Mouse (Mus musculus) mature B cell (primary cell): ENCODE results near the gene Dennd1a.

Source experiments
- in situ Hi-C: fragments of 300-500 bp; cut with MboI; formaldehyde crosslinking; loops from 2 replicates; pipeline ENCODE4 v1.14.3; 2019

The Dennd1a gene

DNA sequence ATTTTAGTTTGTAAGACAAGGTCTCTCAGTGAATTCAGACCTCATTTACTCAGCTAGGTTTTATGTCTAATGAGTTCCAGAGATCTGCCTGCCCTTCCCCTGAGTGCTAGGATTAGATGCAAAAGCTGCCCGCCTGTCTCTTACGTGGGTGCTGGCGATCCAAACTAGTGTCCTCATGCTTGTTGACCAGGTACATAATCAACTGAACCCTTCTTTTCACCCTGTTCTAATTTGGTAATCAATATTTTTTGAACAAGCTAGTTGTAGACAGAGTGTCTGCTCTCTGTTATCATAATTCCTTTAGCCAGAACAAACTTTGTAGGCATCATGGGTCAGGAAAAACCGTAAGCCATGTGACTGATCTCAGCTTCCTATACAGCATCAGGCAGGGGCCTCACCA, 241.9 kb downstream of the Dennd1a start:
- in situ Hi-C loops: no loop called here

DNA sequence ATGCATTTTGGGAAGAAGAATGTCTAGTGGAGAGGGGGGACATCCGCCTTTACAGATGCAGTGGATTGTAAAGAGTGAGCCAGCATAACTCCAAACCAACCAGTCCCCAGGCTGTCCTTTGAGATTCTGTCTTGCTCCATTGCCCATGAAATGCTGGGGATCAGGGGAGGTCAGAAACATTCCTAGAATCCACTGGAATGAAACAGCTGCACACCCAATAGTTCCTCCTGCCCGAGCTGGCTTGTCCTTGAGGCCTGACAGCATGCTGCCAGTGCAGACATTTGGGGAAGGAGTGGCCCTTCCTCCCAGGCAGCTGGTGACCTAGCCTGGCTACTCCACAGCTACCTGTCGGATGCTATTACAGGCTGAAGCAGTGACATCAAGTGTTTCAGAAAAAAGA, 246.3 kb downstream of the Dennd1a start:
- in situ Hi-C loops: no loop called here

DNA sequence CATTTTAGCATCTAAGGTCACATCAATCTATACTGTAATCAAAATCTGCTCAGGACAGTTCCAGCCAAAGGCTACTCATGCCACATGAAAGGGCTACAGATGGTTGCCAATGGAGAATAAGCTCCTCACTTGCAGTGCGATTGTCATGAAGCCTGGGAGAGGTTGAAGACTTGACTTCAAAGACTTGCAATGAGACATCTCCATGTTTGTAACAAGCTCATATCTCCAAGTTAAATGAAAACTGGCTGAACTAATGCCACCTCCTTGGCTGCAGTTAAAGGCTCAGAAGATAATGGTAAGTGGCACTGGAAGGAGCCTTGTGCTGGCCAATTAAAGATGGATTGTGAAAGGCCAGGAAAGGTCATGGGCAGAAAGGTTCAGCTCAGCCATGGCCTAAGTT, 247.6 kb downstream of the Dennd1a start:
- in situ Hi-C loops: no loop called here

DNA sequence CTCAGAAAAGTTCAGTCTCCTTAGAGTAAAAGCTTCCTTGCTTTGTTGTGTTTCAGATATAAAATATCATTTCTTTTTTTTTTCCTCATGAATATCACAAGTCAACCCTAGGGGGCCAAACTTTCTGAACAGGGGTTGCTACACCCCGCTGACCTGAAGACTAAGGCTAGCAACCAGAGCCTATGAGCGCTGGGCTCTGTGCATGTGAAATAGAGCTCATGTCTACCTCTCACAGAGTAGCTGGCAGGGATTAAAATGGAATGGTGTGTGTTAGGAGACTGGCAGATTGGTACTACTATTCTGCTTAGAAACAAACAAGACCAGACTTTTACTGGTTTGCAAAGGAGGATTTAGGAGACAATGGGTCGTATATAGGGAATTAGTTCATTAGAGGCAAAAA, 258.9 kb downstream of the Dennd1a start:
- in situ Hi-C loops: no loop called here

DNA sequence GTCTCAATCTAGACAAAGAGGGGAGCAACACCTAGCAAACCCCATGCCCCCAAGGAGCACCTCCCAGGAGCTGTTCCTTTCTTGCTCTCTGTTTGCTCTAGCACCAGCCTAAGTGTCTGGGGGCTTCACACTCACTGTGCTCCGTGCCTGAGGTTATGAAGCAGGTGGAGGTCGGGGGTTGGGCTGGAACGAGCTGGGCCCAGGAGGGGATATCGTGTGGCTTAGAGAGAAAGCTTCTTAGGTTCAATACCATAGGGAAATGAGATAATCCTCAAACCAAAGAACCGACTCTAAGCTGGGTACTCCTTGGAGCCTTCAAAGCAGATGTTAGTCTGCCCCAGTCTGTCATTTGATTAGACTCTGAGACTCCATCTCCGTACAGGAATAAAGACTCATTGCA, 261.6 kb downstream of the Dennd1a start:
- in situ Hi-C loops: no loop called here

DNA sequence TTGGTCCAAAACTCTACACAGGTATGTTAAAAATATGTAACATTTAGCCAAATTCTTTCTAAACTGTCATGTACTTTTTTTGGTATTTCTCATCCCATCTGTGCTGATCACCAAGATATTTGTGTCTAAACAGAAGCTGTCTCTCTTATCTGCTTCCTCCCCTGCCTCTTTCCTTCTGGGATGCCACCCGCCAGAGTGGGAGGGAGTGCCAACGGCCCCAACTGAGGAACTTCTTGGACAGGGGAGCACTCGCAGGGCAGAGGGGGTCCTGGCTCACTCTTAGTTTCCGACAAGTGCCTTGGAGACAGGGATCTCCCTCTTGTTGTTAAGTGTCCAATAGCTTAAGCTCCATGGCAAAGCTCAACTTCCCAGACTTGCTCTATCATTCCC, 263.5 kb downstream of the Dennd1a start:
- in situ Hi-C loops: no loop called here

DNA sequence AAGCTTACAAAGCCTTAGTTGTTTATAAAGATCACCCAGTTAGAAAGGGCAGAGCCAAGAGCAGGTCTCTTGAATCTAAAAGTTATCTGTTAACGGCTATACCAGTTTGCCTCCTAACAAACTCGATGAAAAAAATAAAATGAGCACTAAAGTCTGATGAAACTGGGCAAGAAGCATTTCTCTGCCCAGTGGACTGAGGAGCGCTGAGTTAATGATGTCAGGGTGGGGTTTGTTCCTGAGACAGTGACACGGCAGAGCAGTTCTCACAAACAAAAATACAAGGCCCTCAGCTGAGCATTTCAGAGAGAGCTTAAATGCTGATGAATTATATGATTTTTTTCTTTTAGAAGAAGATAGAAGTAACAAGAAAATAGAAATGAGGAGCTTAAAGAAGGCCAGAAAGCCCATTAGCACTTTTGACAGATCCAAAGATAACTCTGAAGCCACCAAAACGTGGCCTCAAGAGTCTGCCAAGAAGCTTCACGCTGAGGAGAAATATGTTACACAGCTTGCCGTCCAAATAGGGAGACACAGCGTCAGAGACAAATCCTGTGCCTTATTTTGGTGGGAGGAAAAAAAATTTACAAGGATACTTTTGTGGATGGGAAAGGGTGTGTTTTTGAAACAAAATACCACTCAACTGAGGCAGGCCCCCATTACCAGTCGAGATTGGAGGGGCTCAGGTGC, 264.0 kb downstream of the Dennd1a start:
- in situ Hi-C loops: no loop called here

DNA sequence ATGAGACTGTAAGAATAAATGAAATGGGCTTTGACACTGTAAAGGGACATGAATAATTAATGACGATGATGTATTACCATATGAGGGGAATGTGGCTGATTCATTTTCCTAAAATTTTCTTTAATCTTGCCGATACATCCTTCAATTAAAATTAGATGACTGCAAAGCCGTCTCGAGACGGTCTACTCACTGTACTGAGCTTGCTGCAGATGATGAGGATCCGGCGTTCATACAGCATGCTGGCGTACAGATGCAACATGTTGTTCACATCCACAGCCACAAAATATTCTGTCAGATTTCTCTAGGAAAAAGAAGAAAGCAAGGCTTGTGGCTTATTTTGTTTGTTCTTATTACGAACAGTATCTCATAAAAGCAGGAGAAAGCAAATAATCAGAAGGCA, 266.0 kb downstream of the Dennd1a start:
- in situ Hi-C loops: no loop called here

DNA sequence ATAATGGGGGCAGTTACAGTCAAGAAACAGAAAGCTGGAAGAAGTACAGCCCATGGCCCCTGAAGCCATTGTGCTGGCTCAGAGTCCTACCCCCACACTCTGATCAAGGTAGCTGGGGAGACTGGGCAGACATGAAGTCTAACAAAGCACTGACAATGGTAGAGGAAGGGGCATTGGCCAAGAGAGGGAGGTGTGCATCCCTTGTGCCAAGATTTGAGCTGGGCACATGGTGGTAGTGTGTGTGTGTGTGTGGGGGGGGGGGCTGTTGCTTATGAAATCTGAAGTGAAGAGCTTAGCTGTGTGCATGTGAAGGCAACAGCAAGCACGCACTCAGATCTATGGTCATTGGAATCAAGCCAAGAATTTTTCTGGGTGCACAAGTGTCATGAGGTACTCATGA, 272.5 kb downstream of the Dennd1a start:
- in situ Hi-C loops: no loop called here

DNA sequence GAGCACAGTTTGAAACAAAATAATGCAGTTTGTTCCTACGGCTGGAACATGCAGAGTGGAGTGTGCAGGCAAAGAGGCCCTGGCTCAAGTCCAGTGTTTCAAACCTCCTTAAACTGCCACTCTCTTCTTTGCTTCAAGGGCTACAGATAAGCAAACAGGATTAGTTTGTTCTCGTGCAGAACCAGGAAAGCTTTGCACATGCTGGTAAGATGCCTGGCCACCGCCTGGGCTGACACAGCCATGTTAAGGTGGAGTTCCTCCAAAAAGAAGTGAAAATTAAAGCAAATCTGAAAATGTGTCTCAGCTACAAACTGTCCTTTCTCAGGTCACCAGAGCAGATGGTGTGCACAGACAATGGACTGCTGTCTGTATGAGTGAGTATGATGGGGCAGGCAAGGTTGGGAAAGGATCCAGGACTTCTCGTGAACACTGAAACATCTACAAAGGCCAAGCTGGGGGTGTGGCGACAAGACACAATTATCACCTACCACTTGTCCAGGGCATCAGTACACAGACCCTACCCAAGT, 273.3 kb downstream of the Dennd1a start:
- in situ Hi-C loops: no loop called here

DNA sequence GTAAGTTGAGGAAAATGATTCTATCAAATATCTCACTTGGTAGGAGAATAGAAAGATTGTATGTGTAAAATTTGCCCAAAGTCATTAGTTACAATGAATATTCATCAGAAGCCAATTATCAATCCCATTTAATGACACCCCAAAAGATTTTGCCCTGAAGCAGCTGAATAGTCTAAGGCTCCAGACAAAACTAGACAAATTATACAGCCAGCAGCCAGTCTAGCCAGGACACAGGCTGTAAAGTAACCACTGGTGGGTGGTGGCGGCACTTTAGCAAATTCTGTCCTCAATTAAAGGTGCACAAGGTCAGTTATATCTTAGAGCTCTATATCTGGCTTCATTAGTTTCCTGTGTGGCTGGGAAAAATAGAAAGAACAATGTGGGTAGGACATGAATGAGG, 280.0 kb downstream of the Dennd1a start:
- in situ Hi-C loops: no loop called here

DNA sequence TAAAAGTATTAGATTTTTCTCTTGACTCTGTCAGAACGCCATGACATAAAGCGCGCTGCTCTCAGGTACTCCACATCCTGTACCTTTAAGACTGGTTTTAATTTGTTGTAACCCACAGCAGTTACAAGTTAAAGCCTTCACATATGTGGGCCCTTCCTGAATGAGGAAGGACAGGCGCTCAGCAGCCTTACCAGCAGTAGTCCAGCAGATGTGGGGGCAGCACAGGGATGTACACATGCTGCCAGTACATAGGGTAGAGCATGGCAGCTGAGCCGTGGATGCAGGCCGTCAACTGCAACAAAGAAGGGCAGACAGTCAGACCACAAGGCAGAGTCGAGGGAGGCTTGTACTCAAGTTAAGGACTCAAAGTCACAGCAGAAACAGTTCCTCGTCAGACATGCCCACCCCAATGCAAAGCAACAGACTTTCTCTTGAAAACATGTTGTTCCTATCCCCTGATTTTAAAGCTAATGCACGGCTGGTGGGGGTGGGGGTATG, 284.0 kb downstream of the Dennd1a start:
- in situ Hi-C loops: no loop called here

DNA sequence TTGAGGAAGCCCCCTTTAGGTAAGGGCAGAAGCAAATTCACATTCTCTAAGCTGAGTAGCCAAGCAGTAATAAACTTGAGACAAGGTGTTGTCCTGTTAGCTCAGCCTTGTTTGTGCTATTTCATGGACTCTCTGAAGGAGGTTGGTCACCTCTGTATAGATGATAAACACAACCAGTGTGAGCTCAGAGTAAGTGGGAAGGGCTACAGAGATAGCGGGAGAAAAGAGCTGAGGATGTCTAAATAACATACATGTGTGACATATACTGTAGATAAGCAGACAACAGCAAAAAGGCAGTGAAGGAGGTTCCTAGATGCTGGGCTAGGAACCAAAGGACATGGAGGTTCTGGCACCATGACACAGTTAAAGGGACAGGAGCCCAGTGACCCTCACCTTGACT, 286.2 kb downstream of the Dennd1a start:
- in situ Hi-C loops: no loop called here

DNA sequence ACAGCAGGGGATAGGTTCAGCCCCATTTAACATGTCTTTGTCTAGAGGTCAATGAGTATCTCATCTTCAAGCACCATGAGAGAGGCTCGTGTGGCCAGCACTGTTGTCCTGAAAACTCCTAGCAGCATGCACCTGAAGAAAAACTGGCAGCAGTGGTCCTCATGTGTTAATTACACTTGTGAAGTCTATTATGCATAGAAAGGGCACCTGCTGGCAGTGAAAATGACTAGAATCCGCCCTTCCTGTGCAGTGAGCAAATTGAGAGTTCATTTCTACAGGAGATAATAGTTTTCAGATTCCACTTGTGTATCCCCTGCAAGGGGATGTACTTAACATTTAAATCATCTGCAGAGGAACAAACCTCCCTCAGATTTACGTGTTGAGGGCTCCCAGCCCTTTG, 289.2 kb downstream of the Dennd1a start:
- in situ Hi-C loops: no loop called here

DNA sequence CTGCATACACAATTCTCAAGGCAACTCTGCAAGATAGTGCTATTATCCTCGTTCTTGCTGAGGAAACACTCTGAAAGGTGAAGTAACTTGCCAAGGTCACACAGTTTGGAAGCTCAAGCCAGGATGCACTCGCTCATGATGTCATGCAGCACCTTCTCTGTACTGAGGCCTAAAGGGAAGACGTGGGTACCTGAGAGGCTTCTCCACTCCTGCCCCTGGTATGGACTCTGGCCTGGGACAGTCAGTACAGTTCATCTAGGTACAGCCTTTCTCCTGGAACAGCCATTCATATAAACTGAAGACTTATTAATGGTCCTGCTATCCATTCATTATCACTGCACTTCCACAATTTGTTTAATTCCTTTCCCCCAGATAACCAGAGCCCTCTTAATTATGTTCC, 298.1 kb downstream of the Dennd1a start:
- in situ Hi-C loops: no loop called here

DNA sequence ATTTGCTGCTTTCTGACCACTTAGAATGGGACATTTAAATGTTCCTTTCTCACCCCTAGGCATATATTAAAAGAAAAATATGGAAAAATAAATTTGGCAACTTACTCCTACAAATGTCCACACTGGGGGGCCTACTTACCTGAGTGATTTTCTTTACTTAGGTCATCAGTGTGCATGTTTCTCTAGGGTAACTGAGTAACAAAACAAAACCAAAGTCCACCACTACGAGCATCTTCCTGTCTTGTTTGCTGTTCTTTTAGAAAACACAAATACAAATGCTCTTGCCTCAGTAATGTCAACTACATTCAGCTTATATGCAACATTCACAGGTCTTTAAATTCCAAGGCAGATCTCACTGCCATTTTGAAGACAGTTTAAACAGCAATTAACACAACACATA, 298.9 kb downstream of the Dennd1a start:
- in situ Hi-C loops: no loop called here

DNA sequence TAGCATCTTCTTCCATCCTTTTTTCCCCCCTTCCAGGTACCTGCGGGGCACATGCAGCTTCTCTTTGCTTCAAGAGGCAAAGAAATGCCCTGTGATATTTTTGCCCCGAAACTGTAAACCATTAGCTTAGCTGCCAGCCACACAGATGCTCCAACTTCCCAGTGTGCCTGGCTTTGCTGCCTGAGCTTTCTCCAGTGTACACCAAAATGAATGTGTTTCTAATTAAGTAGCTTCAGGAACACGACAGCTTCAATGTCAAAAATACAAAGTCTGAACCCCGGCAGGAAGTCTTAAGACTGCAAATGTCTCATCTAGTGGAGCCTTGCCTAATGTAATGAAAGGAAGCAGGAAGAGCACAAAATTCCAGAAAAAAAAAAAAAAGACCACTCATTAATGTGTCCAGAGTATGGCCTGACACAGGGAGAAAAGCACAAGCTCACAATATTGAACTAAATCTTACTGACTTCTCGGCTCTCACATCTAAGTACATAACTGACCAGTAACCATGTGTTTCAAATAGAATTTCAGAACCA, 301.4 kb downstream of the Dennd1a start:
- in situ Hi-C loops: no loop called here

DNA sequence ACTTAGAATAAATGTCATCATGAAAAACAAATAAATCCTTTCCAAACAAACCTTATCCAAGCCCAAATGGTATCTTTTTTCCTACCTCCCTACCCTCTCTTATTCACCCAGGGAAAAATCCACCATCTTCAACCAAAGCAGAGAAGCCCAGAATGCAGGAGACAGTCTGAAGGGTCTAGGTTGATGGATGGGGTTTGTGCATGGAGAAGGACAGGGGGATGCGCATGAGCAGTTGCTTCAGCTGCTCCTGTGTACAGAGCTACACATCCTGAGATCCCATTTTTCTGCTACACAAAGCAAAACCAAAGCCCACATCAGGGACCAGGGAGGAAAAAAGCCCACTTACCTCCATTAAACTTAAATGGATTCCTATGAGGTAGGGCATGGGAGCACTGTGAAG, 304.5 kb downstream of the Dennd1a start:
- in situ Hi-C loops: no loop called here

DNA sequence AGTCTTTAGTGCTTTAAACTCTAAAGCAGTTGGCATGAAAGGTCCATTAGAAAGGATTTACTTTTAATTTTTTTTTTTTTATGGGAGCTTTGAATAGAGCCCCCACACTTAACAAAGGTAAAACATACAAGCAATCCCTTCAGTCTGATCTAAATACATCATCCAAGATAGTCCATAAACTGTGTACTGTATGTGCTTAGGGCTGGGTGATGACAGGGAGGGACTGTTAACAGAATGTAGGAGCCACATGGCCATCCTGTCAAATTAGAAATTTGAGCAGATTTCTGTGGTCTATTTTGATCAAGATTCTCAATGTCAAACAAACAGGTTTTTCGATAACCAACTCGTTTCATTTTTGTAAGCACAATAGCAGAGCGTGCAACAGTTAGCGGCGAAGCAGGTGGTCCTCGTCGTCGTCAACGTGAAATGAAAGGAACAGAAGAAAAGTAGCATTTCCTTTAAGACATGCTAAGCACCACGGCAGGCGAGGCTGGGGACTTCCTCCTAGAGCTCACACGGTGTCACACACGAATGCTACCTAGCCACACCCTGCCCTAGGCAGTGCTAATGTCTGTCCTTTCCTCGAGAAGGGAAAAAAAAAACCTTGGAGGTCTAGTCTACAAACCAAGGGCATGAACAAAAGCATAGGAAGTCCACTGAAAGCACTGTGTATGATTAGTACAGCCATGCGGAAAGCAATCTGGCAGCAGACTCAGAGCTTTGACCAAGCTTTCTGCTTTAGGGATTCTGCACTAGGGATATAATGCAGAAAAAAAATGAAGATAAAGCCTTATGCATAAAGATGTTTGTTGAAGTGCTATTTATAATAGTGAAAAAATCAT, 305.4 kb downstream of the Dennd1a start:
- in situ Hi-C loops: no loop called here

DNA sequence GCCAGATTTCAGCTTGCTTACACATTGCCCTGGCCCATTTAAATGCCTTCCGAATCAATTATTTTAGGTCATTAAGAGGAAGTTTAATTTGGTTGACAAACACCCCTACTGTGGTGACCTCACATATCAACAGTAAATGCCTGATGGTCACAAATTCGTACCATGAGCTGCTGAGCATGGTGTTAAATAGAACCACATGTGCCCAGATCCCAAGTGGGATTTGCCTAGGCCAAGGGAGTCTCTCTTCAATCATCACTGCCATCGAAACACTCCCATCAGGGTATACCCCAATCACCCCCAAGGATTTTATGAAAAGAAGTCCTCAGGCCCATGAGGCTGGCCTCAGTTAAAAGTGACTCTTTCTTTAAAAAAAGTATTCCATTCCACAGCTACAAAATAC, 313.0 kb downstream of the Dennd1a start:
- in situ Hi-C loops: no loop called here

DNA sequence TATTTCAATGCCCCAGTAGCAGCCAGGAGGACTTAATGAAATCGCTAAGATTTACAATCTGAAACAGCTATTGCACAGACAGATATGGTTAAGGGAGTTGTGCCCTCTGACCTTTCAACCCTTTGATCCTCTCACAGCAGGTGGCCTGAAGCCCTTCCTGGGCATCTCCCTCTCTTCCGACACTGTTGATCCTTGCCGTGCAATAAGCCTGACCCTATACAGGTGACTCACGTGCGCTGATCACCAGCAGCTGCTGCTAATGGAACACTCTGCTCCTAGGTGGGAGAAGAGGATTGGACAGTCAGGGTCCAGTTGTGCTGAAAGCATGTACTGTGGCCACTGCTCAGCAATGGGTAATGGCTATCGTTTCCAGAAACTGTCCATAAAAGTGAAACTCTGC, 314.6 kb downstream of the Dennd1a start:
- in situ Hi-C loops: no loop called here

DNA sequence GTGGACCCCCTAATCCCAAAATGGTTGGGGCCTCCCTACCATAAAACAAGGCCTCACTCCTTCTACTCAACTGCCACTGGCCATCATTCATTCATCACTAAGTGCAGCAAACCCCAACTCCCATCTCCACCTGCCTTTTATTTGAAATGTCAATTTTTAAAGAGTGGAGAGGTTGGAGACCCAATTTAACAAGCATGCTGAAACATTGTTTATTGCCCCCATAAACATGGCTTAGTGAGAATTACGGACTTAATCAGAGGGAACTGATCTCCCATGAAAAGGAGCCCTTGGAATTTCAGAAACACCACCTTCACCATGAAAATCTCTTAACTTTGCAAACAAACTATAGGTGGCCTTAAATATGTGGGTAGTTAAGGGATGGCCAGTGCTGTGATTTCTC, 315.5 kb downstream of the Dennd1a start:
- in situ Hi-C loops: no loop called here
